Mouse (Mus musculus) G1E (cell line): ENCODE data around the gene Tbc1d17. TPM values are rescaled to one million over a fixed set of nuclear protein-coding genes. Genes with fewer than 3 reads are reported as not detected.

Experiments
- ATAC-seq: 2 replicates; pipeline ENCODE4 v1.8.0; 2016; ENCODE audit warnings: mild to moderate bottlenecking; ENCODE audit not compliant: insufficient number of reproducible peaks, poor library complexity, low FRiP score, severe bottlenecking; ENCODE audit errors: extremely low read depth
- DNase-seq: peaks from one replicate; pipeline ENCODE4 v3.0.0; 2012; ENCODE audit warnings: low spot score
- H3K27me3 ChIP-seq: 2 replicates; pipeline ENCODE4 v1.6.1; 2012; ENCODE audit warnings: mild to moderate bottlenecking, low read length, inconsistent platforms; ENCODE audit not compliant: insufficient read depth
- H3K36me3 ChIP-seq: replicated peaks from 2 replicates; pipeline ENCODE3; 2012; ENCODE audit warnings: mild to moderate bottlenecking, inconsistent platforms
- H3K4me1 ChIP-seq: 2 replicates; pipeline ENCODE4 v1.6.1; 2012; ENCODE audit warnings: low read depth, low read length, inconsistent platforms, mixed read lengths; ENCODE audit not compliant: insufficient read depth
- H3K4me3 ChIP-seq: 2 replicates; pipeline ENCODE4 v1.5.1; 2012; ENCODE audit warnings: low read depth, mild to moderate bottlenecking, inconsistent platforms, low read length, moderate library complexity, mixed read lengths
- H3K9me3 ChIP-seq: replicated peaks from 2 replicates; pipeline ENCODE4 v1.6.1; 2012; ENCODE audit warnings: inconsistent platforms
- CTCF ChIP-seq: IDR thresholded peaks from 2 replicates; pipeline ENCODE4 v1.5.1; 2012; ENCODE audit warnings: low read depth, low read length, inconsistent platforms, mixed read lengths
- GATA1 ChIP-seq: IDR thresholded peaks from 2 replicates; pipeline ENCODE4 v1.6.1; 2012; ENCODE audit warnings: borderline replicate concordance, low read length, inconsistent platforms, mixed read lengths
- GATA2 ChIP-seq: IDR thresholded peaks from 2 replicates; pipeline ENCODE4 v1.6.1; 2012; ENCODE audit warnings: low read depth, low read length, inconsistent platforms, borderline replicate concordance
- POLR2AphosphoS5 ChIP-seq: IDR thresholded peaks from 2 replicates; pipeline ENCODE4 v1.6.1; 2012; ENCODE audit warnings: low read depth, low read length, inconsistent platforms; ENCODE audit not compliant: insufficient replicate concordance
- TAL1 ChIP-seq: conservative IDR thresholded peaks from 2 replicates; pipeline ENCODE4 v1.6.1; 2012; ENCODE audit warnings: low read depth, low read length, inconsistent platforms, mixed read lengths
- polyA plus RNA-seq: library from polyadenylated mRNA; stranded (reverse); fragments of >175 nt; gene quantifications from 2 replicates; pipeline ENCODE4 v1.2.3, GENCODE M21; 2012
- total RNA-seq, 2 experiments: library from RNA; stranded (forward) in 1 of 2; stranded (reverse) in 1 of 2; fragments of 200-1000 nt in 1 of 2; fragments of >200 nt in 1 of 2; fragmentation: Nextera tagmentation in 1 of 2; gene quantifications; 2 replicates each; pipeline ENCODE4 v1.2.3; 2014 to 2017

The Tbc1d17 gene
- total and polyA plus RNA-seq, 3 experiments = 25.7 to 75.7 (median 32.3) TPM

GRCm38 (mm10) chr7:44869697-44870528, 21.0 kb upstream of the Tbc1d17 start, which contains the start of gene Ptov1:
Ptov1 (minus strand) TSS chr7:44869788.
- Histone ChIP-seq H3K27me3 (no peaks in the 10 kb centered on the region), H3K36me3 (peaks cover 31% of the 10 kb centered on the region), H3K4me3 (peak within 1 kb of the TSS; percentile 88), H3K4me1 (peaks cover 47% of the 10 kb centered on the region), H3K9me3 (no peaks in the 10 kb centered on the region)
- DNase-seq (peak; percentile 70), ATAC-seq (peak; percentile 79)
- no peak for TF ChIP-seq TAL1
- no peak for TF ChIP-seq GATA1
- TF ChIP-seq CTCF = no peak
- no peak for TF ChIP-seq GATA2
- no peak for TF ChIP-seq POLR2AphosphoS5

DNA sequence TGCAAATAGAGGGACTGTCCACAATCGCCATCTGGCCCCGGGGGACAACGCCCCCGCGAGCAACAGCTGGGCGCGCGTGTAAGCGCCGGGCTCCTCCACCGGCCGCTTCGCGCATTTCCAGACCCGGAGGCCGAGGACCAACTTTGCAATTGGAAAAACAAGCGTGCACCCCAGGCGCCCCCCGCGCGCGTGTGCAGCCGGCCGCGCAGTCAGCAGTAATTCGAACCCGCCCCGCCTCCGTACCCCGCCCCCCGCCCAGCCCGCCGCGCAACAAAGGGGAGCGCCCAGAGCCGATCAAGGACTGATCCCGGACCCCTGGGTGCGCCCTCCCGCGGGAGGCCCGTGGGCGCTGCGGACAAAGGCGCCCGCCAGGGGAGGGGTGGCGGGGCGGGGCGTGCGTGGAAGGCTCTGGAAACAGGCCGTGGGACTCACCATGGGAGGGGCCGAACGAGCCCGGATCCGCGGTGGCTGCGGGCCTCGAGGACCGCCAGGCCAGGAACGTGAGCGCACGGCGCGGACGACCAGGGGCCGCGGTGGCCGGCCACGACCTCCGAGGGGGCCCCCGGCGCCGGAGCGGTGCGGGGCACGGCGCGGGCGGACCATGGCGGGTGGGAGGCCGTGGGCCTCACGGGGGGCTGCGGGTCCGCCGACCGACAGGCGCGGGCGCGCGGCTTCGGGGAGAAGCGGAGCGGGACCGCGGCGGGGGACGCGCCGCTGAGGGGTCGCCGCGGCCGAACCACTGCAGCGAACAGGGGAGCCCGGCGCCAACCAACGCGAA, 20.2 kb upstream of the Tbc1d17 start:
- H3K9me3 ChIP-seq = no peaks in the 10 kb centered on the region
- DNase-seq (peak; percentile 51), ATAC-seq (no peak)
- no peak for TF ChIP-seq GATA1
- no peak for TF ChIP-seq CTCF
- no peak for TF ChIP-seq GATA2
- no peak for TF ChIP-seq TAL1
- no peak for TF ChIP-seq POLR2AphosphoS5
- H3K4me3 ChIP-seq = peak overlapping the region; percentile 88
- H3K4me1 ChIP-seq = peaks cover 55% of the 10 kb centered on the region
- H3K36me3 ChIP-seq = peaks cover 39% of the 10 kb centered on the region
- H3K27me3 ChIP-seq = no peaks in the 10 kb centered on the region

- H3K27me3 ChIP-seq = no peaks in the 10 kb centered on the region
- H3K36me3 ChIP-seq = peaks cover 45% of the 10 kb centered on the region
- H3K9me3 ChIP-seq = peaks cover 1% of the 10 kb centered on the region; the same call in 1 of the 2 replicates
- H3K4me1 ChIP-seq = peaks cover 61% of the 10 kb centered on the region
- TF ChIP-seq GATA1 (no peak), POLR2AphosphoS5 (no peak), TAL1 (no peak), GATA2 (no peak), CTCF (no peak)
- peak overlapping the region; percentile 88 for H3K4me3 ChIP-seq
- no peak for DNase-seq
- no peak for ATAC-seq
Measured at GRCm38 (mm10) chr7:44868465-44868864, 19.6 kb upstream of the Tbc1d17 start.

DNA sequence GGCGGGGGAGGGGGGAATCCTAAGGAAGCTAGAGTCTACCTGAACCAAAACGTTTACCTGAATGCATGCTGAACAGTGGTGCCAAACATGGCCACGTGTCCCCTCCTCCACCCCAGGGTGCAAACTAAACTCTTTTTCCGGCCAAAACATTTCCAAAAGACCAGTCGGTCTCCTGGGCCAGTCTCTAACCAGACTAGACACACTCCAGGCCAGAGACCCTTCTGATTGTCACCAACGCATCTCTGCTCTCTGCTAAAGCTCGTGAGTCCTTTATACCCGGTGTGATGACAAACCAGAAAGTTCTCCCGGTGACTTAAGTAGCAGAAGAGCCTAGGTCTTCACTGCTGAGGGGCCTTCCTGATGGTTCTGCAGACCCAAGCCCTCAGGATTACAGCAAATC, 18.9 kb upstream of the Tbc1d17 start:
- ATAC-seq (no peak), DNase-seq (no peak)
- Histone ChIP-seq H3K9me3 (peaks cover 4% of the 10 kb centered on the region; the same call in 1 of the 2 replicates), H3K36me3 (peaks cover 52% of the 10 kb centered on the region), H3K4me3 (no peak overlapping the region; the same call in 1 of the 2 replicates), H3K27me3 (no peaks in the 10 kb centered on the region), H3K4me1 (peaks cover 67% of the 10 kb centered on the region)
- no peak for TF ChIP-seq GATA1
- no peak for TF ChIP-seq POLR2AphosphoS5
- no peak for TF ChIP-seq GATA2
- TF ChIP-seq TAL1 = no peak
- TF ChIP-seq CTCF = no peak

DNA sequence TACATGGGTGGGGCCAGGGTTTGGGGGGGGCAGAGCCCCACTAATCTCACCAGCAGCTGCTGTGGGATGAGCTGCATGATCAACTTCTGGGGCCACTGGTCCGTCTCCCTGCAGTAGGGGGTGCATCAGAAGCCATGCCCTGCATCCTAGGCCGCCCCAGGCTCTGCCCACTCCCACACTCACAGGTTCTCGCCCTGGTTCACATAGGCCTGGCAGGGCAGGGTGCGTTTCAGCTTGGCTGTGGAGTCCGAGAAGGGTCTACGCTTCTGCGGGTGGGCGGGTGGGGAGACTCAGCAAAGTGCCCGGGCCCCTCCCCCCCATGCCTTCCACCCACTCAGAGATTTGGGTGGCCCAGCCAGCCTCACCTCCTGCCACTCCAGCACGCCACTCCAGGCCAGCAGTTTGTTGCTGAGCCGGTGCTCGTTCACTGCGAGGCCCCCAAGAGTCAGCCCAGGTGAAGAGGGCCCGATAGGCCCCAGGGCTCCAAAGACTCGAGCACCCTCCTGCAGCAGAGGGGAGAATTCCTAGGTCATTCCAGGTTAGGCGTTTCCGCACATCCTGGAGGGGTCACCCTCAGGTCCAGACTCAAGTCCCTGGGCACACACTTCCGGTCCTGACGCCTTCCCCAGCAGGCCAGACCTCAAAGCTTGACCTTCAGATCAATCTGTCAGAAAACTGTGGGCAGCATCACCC, 18.3 kb upstream of the Tbc1d17 start:
- no peaks in the 10 kb centered on the region for H3K27me3 ChIP-seq
- peaks cover 58% of the 10 kb centered on the region for H3K36me3 ChIP-seq
- H3K4me3 ChIP-seq = peak overlapping the region; percentile 52; the same call in 1 of the 2 replicates
- ATAC-seq (no peak), DNase-seq (no peak)
- peaks cover 4% of the 10 kb centered on the region; the same call in 1 of the 2 replicates for H3K9me3 ChIP-seq
- H3K4me1 ChIP-seq = peaks cover 67% of the 10 kb centered on the region
- TF ChIP-seq CTCF (no peak), POLR2AphosphoS5 (no peak), GATA2 (no peak), TAL1 (no peak), GATA1 (no peak)
